Mouse (Mus musculus) adrenal gland, adult (tissue): ENCODE data around the gene Gch1.

Experiments
- DNase-seq, 2 experiments: peaks; one replicate each; pipeline ENCODE4 v3.0.0; 2022 to 2023; ENCODE audit warnings: low spot score in 1 of 2; ENCODE audit not compliant: inconsistent age in 2 of 2

The Gch1 gene

DNA sequence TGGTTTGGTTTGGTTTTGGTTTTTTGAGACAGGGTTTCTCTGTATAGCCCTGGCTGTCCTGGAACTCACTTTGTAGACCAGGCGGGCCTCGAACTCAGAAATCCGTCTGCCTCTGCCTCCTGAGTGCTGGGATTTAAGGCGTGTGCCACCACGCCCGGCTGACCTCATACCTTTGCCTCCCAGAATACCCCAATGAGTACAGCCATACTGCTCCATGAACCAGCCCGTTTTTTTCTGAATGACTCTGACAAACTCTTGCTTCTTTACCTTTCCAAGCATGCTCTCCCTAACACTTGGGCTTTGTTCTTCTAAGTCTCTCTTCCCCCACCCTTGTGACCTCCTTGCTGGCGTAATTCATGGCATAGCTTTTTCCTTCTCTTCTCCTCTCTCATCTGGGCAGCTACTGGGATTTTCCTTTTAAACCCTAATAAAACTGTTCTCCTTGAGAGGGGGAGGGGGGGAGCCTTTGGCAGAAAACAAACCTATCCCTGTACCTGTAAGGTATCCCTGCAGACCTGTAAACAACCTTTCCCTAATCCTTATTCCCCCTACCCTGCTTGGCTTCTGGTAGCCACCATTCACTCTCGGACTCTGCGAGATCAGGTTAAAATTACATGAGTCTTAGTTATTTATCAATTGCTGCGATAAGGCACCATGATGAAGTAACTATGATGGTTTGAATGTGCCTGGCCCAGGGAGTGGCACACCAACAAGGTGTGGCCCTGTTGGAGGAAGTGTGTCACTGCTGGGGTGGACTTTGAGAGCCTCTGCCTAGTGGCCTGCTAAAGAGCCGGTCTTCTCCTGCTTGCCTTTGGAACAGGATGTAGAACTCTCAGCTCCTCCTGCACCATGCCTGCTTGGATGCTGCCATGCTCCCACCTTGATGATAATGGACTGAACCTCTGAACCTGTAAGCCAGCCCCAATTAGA is 19.6 kb upstream of the Gch1 start:
- no peak for DNase-seq

DNA sequence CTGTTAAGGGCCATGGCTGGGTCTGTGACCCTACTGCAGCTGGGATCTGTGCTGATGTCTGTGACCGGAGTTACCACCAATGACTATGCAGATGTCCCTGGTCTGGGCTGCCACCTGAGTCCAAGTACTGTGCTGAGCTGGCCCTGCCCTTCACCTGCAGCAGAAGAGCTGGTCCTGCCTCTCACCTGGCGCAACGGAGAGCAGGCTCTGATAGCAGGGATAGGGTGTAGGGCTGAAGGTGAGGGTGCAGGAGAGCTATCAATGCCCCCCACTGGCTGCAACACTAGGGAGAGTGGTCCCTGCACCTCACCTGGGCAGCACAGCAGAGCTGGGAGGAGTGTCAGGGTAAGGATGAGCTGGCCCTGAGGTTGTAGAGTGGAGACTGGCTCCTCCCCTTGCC is 17.4 kb upstream of the Gch1 start:
- no peak for DNase-seq

DNA sequence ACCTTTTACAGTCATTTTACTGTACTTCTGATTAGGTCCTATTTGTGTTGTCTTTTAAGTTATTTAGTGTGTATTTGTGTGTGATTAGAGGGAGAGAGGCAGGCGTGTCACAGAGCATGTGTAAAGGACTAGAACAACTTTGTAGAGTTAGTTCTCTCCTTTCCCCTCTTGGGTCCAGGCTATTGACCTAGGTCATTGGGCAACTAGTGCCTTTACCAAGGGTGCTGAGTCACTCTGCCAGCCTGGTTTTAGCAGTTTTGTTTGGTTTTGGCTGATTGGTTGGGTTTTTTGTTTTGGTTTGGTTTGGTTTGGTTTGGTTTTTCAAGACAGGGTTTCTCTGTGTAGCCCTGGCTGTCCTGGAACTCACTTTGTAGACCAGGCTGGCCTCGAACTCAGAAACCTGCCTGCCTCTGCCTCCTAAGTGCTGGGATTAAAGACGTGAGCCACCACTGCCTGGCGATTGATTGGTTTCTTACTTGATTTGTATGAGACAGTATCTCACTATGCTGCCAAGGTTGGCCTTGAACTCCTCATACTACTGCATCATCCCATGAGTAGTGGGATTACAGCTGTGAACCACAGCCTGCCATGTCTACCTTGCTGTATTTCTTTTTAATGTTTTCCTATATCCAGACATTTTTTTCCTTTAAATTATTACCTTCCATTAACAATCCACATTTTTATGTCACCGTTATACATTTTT is 16.2 kb upstream of the Gch1 start:
- DNase-seq, result peak in 1 of 2 experiments; percentile 54

DNA sequence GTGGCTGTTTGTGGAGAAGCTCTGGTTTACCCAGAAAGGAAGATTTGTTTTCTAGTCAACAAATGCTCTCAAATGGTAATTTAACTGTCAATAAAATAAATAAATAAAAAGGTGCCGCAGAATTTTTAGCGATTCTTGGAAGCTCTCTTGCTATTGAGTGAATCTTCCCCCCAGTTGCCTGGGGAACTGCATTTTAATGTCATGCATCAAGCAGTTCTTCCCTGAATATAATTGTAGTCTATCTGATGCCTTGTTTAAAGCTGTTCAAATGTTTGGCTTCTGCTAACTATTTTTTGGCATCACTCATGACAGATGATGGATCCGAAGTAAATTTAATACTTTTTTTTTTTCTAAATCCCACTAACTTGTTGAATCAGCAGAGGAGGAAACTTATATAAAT is 8.1 kb upstream of the Gch1 start:
- DNase-seq, result no peak

DNA sequence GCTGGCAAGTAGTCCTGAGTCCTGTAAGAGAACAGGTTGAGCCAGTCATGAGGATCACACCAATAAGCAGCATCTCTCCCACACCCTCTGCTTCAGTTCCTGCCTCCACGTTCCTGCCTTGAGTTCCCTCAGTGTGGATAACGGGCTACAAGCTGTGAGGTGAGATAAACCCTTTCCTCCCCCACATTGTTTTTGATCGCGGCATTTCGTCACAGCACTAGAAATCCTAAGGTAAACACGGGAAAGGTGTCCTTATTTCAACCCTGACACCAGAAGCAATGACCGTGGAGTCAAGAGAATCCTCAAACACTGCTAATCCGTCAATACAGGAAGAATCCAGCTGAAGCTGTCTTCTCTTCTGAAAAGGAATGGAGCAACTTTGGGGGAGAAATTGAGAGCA is 7.5 kb upstream of the Gch1 start:
- no peak for DNase-seq

DNA sequence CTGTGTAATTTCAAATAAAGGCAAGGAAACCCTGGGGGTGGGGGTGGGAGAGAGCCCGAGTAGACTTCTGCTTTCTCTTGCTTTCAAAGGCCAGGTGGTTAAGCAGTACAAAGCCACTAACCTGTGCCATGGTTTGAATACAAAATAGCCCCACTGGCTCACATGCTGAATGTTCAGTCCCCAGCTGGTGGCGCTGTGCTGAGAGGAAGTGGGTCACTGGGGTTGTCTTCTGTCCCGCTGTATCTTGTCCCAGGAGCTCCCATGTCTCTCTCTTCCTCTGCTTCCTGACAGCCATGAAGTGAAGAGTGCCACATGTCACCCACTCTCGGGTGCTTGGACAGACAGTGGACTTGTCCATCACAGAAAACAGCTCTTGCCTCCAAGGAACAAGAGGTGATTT is 4.9 kb upstream of the Gch1 start:
- DNase-seq, result peak in 1 of 2 experiments; percentile 51

DNA sequence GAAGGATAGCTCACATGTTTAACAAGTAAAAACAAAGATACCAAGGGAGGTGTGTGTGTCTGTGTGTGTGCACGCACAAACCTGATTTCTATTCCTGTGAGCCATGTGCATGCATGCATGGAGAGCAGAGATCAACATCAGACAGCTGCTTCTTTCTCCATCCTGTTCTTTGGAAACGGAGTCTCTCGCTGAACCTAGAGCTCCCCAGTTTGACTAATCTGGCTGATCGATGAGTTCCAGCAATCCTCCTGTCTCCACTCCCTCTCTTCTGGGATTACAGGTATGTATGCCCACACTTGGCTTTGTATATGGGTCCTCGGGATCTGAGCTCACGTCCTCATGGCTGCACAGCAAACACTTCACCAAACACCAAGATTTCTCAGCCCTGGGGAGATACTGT is 4.3 kb upstream of the Gch1 start:
- DNase-seq, result no peak

DNA sequence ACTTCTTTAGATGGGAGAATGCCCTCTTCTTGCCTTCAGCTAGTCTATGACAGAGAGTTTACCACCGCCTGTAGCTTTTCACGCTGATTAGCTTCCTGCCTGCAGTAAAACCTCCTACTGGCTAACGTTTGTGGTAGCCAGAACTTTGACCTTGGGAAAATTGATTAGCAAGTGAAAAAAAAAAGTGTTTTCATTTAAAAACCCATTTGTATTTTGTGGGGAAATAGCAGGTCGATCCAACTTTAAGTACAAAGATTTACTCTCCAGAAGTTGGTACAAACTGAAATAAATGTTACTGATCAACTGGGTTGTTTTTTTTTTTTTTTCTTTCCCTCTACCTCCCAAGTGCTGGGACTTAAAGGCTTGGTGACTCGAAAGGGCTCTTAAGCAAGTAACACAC is 2.6 kb upstream of the Gch1 start:
- DNase-seq, result peak in 1 of 2 experiments; percentile 46

DNA sequence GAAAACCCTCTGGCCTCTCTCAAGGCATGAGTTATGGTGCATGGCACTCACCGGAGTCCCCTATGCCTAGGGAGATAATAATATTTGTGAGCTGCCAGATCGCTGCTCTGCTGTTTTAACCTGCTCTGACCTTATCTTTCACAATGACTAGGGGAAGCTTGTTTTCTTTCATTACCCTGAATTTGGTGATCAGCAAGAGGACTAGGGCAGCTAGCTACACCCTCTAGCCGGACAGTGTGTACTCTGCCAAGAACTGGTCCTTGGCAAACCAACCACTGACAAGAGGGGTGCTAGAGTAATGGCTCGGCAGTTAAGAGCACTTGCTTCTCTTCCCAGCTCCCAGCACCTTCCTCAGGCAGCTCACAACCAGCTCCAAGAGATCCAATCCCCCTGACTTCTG is 1.4 kb upstream of the Gch1 start:
- DNase-seq, result peak; percentile 57 to 81

DNA sequence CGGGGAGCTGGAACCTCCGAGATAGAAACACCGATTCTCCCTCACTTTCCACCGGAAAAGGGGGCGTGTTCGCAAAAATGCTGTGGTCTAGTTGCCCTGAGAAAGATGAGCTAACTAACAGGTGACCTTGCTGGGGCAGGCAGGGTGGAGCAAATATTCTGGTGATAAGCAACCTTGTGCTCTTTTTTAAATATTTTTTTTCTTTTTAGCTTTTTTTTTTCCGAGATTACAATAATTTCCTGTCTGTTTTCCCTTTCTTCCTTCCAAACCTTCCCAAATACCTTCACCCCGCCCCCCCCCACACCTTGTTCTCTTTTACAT is 382 bp upstream of the Gch1 start:
- DNase-seq, result no peak

DNA sequence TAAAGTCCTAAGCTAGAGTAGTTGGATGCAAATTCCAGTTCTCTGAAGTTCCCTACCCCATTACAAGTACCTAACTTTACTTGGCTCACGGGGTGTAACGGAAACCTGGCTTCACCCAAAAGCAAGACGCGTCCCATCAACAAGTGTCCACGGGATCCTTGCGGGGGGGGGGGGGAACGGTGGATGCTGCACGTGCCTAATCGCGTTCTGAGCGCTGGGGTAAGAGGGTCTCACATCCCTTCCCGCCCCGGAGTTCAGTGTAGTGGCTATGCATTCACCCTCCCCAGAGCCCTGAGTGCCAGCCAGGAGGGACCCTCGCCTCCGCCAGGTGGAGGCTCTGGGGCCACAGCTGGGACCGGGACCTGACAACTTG is 752 bp downstream of the Gch1 start:
- DNase-seq, result no peak

DNA sequence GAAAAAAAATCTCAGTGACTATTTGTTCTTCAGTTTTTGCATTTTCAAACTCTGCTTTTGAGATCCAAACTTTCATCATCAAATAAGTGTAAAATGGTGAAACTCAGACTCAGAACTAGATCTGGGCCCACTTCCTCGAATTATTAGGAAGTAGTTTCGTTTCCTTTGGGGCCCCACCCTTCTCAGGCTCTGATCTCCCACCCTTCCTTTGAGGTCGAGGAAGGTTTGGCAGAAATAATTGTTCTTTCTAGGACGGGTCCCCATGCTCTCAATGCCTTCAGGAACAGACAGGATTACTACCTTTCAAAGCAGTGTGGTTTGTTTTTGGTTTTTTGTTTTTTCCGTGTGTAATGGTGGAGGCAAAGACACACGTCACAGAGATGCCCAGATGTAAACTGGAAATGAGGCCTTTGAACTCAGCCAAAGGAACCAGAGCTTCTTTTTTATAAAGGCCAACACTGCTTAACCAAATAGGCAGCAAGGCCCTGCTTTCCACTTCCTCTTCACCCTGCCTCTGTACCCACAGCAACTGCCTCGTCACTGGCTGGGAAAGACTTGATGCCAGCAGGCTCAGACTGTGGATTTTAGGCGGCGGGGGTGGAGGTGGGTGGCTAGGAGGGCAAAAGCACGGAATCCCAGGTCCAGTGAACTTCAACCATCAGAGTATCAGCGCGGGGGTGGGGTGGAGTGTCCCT is 1.4 kb downstream of the Gch1 start:
- DNase-seq, result peak; percentile 52 to 78

DNA sequence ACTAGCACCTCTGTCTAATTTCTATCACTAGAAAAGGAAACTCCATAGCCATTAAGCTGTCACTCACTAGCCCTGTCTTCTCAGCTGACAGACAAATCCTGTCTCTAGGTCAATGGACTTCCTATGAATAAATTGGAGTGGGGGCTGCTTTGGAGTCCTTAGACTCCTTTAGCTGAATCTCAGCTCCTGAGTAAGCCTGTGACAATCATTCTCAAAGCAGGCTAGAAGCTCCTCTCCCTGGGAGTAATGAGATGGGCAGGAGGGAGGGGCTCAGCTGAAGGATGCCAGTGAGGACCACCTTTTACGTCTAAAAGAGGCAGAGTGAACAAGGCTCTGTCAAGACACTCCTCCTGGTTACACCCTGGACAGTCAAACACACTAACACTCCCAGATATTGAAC is 2.0 kb downstream of the Gch1 start:
- DNase-seq, result peak in 1 of 2 experiments; percentile 55

DNA sequence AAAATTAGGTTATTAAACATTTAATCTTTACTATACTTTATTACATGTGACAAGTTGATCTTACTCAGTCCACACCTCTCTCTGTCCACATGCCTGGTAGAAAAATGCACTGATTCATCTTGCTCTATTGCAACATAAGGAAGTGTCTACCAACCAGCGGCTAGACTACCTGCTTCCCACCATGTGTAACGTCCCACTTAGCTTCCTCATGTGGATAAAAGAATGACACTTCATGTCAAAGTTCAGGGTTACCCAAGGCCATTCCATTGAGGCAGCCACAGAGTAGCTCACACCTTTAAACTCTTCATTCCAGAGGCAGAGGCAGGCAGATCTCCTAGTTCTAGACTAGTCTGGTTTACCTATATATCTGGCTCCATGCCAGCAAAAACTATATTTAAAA is 2.7 kb downstream of the Gch1 start:
- DNase-seq, result peak in 1 of 2 experiments; percentile 65

DNA sequence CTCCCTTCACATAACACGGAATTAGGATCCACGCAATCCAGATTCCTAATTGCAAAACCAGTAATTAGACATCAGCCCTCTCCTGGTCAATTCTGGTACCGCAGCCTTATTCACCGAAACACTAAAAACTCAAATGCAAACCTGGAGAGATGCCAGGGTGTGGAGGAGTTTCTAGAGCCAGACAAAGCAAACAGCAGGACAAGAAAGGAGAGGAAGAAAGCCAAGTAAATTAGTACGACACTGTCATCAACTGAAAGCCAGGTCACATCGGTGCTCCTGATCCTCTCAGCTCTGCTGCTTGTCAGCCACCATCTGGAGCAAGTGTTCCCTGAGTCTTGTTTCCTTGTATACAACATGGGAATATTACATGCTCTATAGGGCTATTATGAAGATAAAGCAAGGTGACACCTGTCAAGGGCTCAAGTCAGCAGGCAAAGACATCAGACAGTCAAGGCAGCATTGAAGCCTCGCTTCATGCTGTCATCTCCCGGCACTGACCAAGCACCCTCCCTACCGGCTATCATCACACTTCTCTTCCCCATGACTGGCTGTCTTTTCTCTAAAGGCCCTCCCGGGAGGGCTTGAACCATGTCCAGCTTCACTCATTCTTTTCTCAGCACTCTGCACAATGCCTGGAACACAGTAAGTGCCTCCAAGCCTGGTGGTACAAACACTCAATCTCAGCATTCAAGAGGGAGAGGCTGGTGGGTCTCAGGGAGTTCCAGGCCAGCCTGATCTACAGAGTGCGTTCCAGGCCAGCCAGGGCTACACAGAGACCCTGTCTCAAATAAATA is 7.5 kb downstream of the Gch1 start:
- DNase-seq, result peak in 1 of 2 experiments; percentile 86

DNA sequence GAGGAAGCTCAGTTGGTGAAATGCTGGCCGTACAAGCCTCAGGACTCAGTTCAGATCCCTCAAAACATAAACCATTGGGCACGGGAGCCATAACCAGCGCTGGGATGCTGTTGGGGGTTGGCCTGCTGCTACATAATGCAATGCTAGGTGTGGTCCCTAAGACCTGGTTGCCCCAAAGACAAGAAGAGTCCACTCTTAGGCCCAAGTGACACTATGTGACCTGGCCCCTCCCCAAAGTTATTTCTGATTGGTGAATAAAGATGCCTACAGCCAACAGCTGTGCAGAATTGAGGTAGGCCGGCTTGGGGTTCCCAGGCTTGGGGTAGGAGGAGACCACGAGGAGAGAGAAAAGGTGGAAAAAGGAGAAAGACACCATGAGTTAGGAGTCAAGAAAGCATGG is 10.4 kb downstream of the Gch1 start:
- peak in 1 of 2 experiments; percentile 28 for DNase-seq

DNA sequence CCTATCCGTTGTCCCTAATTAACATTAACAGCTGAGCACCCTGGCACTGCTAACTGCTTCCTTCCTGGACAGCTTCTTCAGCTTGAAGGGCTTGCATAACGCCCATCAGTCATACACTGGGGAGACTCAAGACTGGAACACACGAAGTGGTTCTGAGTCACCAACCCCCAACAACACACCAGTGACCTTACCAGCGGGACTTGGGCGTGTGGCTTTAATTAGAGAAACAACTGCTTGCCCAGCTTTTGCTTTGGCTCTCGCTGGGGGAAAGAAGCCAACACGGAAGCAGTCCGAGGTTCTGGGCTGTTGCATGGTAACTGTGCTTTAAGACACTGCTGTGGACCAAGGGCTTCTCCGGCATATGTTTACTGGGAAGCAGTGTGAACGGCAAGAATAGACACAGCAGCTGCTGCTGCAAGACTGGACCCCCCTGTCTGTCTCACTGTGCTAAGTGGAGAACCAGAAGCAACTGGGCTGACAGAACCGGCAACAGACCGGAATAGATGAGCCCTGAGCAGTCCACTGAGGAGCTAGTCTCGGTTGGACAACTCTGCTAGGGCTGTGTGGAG is 11.3 kb downstream of the Gch1 start:
- peak; percentile 66 to 87 for DNase-seq

DNA sequence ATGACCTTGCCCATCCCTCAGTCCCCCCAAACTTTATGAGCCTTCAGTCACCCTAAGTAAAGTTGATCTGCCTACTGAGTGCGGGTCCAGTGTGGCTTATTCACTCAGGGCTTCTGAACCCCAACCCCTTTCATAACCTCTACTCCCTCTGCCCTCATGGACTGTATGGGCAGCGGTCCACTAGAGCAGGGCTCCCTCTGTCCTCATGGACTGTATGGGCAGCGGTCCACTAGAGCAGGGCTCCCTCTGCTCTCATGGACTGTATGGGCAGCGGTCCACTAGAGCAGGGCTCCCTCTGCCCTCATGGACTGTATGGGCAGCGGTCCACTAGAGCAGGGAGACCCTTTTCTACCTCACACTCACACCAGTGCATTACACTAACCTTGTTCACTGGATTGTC is 13.0 kb downstream of the Gch1 start:
- DNase-seq, result no peak

DNA sequence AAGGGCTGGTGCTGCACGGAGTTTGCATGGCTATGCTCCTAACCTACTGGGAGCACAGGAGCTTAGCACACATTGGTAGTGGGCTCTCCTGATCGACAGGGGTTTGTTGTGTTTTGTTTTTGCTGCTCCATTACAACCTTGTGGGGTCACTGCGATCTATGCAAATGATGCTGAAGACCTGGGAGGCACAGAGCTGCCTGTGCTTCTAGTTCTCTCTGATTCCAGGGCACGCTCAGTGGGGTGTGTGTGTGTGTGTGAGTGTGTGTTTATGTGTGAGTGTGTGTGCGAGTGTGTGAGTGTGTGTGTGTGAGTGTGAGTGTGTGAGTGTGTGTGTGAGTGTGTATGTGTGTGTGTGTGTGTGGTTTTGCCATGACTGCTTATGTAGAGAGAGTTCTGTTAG is 14.1 kb downstream of the Gch1 start:
- DNase-seq, result no peak

DNA sequence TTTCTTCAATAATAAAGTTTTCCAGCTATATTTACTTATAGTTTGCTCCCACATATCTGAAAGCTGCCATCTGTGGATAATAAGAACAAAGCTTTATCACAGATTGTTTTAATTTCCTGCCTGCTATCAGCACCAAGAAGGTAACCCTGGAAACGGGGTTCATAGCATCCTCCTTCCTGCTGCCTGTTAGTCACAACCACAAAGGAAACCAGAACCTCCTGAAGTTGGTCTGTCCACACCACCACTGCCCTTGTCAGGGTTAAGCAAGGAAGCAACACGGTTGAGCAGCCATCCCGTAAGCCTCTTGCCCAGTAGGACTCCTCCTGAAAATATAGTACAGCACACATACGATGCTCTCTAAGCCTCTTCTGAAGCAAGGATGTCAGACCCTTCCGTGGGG is 17.1 kb downstream of the Gch1 start:
- DNase-seq, result no peak
